Mouse (Mus musculus) neural tube, embryonic 12.5 days (tissue): ENCODE measurements at regions not wholly inside any gene's neighbourhood (a gene's known extent, or its start where the extent isn't known, plus 50 kb on each side); places are given as distances from the start of the nearest gene placed in this dataset.
A peak's percentile ranks its signal among the peaks of the same experiment; 100 is the strongest.

ENCODE experiments used
- ATAC-seq: fragments of 200-750 bp; cut with Nextera tagmentation; 2 replicates; pipeline ENCODE4 v1.8.0; 2017; ENCODE audit warnings: low read depth, mild to moderate bottlenecking, moderate TSS enrichment, moderate library complexity; ENCODE audit not compliant: low FRiP score
- H3K27ac ChIP-seq: fragments of 300-500 bp; sonication (generic); 2 replicates; pipeline ENCODE4 v1.5.1; 2016
- H3K27me3 ChIP-seq: fragments of 300-500 bp; sonication (generic); replicated peaks from 2 replicates; pipeline ENCODE4 v1.6.1; 2016; ENCODE audit warnings: mild to moderate bottlenecking
- H3K36me3 ChIP-seq: fragments of 300-500 bp; sonication (generic); 2 replicates; pipeline ENCODE4 v1.6.1; 2016; ENCODE audit warnings: mild to moderate bottlenecking
- H3K4me1 ChIP-seq: fragments of 300-500 bp; sonication (generic); 2 replicates; pipeline ENCODE4 v1.6.1; 2016
- H3K4me2 ChIP-seq: fragments of 300-500 bp; sonication (generic); replicated peaks from 2 replicates; pipeline ENCODE4 v1.6.1; 2016; ENCODE audit warnings: mild to moderate bottlenecking
- H3K4me3 ChIP-seq: fragments of 300-500 bp; sonication (generic); 2 replicates; pipeline ENCODE4 v1.5.1; 2016
- H3K9ac ChIP-seq: fragments of 300-500 bp; sonication (generic); 2 replicates; pipeline ENCODE4 v1.6.1; 2016; ENCODE audit warnings: mild to moderate bottlenecking
- H3K9me3 ChIP-seq: fragments of 300-500 bp; sonication (generic); 2 replicates; pipeline ENCODE4 v1.6.1; 2016; ENCODE audit warnings: mild to moderate bottlenecking
- WGBS: fragments of 180-500 bp; shearing (Covaris S2); methylation state at CpG from one replicate; pipeline ENCODE4 v1.1.7; 2016; 5-methylcytosine and 5-hydroxymethylcytosine counted together

DNA sequence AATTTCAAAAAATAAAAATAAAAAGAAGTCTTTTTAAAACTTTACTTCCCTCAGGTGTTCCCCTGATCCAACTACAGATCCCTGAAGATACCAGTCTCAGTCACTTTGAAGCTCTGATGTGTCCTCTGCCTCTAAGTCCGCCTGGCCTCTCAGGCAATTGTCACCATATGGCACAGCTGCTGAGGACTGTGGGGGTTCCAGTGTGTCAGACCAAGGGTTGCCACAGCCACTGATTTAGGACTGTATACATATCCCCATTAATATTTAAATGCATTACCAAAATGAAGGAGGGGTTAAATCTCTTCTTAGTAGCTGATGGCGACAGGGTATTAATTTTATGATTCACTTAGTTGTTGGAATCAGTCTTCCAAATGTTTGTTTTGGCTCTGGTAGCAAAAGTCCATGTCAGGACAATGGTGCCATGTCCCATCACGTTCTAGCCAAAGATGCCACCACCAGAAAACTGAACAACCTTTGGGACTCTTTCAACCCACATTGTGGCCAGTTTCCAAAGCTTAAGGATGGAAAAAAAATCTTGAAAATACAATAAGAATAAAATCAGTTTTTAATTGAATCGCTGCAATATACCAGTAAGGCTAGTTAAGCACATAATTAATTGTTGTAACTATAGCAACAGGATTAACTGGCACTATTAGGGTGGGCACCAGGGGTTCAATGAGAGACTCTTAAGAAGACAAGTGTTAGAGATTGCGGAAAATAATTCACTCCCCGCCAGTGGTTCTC is 62.5 kb downstream of the Arrdc4 start:
- Histone ChIP-seq H3K9me3 (no peaks in the 10 kb centered on the region), H3K36me3 (no peaks in the 10 kb centered on the region), H3K27me3 (no peaks in the 10 kb centered on the region), H3K4me1 (no peaks in the 10 kb centered on the region), H3K4me3 (no peak overlapping the region), H3K27ac (no peak overlapping the region), H3K4me2 (no peak overlapping the region), H3K9ac (no peak overlapping the region)
- WGBS = 63% methylated on average over 6 of the region's 6 CpGs
- ATAC-seq = 0 out of 2 replicates have a peak, but pooled peaks have one; percentile 61

DNA sequence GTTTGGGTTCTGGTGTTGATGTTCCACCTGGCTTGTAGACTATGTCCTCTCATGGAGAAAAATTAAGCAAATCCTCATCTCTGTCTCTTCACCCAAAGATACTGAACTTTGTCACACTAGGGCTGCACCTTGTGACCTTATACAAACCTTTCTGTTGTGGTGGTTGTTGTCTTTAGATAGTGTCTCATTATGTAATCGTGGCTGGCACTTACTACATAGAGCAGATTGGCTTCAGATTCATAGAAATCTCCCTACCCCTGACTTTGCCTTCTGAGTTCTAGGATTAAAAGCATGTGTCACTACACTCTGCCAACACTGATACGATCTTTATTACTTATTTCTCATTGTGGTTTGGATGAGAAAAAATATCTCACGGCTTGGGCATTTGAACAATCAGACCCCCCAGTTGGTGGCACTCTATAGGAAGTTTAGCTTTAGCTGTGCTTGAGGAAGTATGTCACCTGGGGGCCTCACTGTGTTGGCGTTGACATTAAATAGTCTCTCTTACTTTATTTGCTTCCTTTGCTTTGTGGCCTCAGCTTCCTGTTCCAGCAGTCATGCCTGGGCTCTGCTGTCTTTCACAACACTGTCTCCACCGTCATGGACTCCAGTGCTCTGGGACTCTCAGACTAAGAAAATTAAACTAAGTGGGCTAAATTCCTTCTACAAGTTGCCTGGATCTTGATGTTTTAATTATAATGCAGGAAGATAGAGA is 66.0 kb downstream of the Arrdc4 start:
- ATAC-seq = no peak
- Histone ChIP-seq H3K27me3 (no peaks in the 10 kb centered on the region), H3K4me1 (no peaks in the 10 kb centered on the region), H3K4me3 (no peak overlapping the region), H3K9ac (no peak overlapping the region), H3K4me2 (no peak overlapping the region), H3K36me3 (no peaks in the 10 kb centered on the region), H3K9me3 (no peaks in the 10 kb centered on the region), H3K27ac (no peak overlapping the region)
- WGBS = 81% methylated on average over 5 of the region's 5 CpGs

GRCm38 (mm10) chr7:68682318-68682728 is 66.7 kb downstream of the Arrdc4 start:
- Histone ChIP-seq H3K36me3 (no peaks in the 10 kb centered on the region), H3K4me3 (no peak overlapping the region), H3K27me3 (no peaks in the 10 kb centered on the region), H3K9ac (no peak overlapping the region), H3K4me2 (no peak overlapping the region), H3K4me1 (no peaks in the 10 kb centered on the region), H3K27ac (no peak overlapping the region), H3K9me3 (no peaks in the 10 kb centered on the region)
- WGBS = 78% methylated on average over 6 of the region's 6 CpGs
- no peak for ATAC-seq

DNA sequence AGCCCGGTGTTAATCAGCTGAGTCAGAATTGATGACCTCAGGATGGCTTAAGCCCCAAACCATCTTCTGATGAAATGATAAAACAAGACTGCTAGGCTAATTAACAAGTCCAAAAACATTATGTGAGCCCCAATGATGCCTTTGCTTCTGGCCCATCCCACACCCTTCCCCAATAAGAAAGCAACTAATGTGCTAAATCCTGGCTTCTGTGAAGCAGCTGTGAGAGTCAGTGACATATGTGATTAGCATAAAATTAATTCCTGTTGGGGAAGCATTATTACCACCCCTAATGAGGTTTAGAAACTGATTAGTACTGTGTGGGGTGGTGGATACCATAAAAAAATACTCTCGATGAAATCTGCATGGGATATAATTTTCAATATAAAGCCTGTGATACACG is 69.3 kb downstream of the Arrdc4 start:
- Histone ChIP-seq H3K27me3 (no peaks in the 10 kb centered on the region), H3K36me3 (no peaks in the 10 kb centered on the region), H3K4me1 (no peaks in the 10 kb centered on the region), H3K27ac (no peak overlapping the region), H3K9ac (no peak overlapping the region), H3K4me2 (no peak overlapping the region), H3K4me3 (no peak overlapping the region), H3K9me3 (no peaks in the 10 kb centered on the region)
- WGBS = 77% methylated on average over 3 of the region's 3 CpGs
- peak; percentile 17; the same call in 1 of the 2 replicates for ATAC-seq

DNA sequence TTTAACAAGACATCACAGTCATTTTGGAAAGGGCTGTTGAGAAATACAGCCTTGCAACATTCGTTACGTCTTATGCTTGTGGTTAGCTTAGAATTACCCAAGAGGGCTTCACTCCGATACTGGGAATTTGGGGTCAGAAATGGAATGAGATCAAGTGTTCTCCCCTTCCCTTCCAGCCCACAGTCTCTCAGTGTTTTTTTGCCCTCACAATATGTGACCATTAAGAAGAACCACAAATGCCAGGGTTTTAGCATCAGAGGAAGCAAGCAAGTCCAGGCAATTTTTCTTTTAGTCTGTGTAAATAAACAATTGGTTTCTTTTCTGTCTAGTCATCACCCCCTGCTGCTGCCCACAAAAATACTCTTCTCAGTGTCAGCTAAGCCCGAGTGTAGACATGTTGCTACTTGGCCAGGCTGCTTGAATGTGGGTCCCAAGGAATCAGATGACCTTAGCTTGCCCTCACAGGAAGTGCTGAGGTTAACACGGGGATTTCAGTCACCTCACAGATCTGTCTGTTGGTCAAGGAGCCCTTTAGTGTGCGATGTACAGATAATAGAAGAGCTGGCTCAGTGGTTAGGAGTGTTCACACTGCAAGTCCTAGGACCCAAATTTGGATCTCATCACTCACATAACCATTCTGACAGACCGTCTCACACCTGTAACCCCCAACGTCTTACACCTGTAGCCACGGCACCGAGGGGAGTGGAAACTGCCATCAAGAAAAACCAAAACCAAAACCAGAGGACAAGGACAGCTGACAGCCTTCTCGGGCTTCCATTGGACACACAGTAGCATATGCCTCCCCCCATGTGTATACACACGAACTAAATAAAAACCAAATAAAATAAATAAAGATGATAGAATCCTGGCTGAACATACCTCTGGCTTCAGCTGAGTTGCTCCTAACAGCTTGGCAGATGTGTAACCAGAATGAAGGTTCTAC is 81.0 kb downstream of the Arrdc4 start:
- no peak for ATAC-seq
- Histone ChIP-seq H3K36me3 (no peaks in the 10 kb centered on the region), H3K4me1 (no peaks in the 10 kb centered on the region), H3K27ac (no peak overlapping the region), H3K4me2 (no peak overlapping the region), H3K27me3 (no peaks in the 10 kb centered on the region), H3K4me3 (no peak overlapping the region), H3K9me3 (0 out of 2 replicates have a peak, but pooled peaks cover 2% of the 10 kb centered on the region), H3K9ac (no peak overlapping the region)
- 76% methylated on average over 12 of the region's 12 CpGs for WGBS

DNA sequence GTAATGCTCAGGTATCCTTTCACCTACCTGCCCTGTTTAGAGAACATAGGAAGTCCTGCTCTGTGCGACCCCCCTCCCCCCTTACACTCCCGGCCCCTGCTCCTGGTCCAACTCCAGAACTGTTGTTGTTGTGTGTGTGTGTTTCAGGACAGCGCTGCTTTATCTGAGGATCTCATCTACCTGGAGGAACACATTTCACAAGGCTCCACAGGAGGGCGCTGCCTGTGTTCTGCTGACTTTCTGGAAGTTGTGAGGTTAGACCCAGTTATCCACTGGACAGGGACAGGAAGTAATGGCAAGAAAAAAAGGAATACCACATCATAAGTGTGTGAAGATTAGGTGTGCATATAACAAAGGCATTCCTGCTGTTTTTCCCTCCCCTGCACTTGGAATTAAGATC is 81.8 kb downstream of the Arrdc4 start:
- H3K27ac ChIP-seq = no peak overlapping the region
- no peak overlapping the region for H3K4me2 ChIP-seq
- no peaks in the 10 kb centered on the region for H3K27me3 ChIP-seq
- no peak overlapping the region for H3K9ac ChIP-seq
- no peaks in the 10 kb centered on the region for H3K36me3 ChIP-seq
- no peak for ATAC-seq
- WGBS = 58% methylated on average over 4 of the region's 4 CpGs
- no peaks in the 10 kb centered on the region for H3K9me3 ChIP-seq
- no peak overlapping the region for H3K4me3 ChIP-seq
- no peaks in the 10 kb centered on the region for H3K4me1 ChIP-seq

DNA sequence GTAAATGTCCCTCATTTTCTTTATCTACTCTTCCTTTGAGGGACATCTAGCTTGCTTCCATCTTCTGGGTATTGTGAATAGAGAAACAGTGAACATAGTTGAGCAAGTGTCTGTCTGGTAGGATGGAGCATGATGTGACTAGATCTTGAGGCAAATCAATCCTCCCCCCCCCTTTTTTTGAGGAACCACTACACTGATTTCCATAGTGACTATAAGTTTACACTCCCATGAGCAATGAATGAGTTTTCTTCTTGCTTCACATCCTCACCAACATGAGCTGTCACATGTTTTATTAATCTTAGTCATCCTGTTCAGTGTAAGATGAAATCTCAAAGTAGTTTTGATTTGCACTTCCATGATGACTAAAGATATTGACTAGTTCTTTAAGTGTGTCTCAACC is 92.7 kb downstream of the Arrdc4 start:
- H3K4me1 ChIP-seq = no peaks in the 10 kb centered on the region
- no peak overlapping the region for H3K4me2 ChIP-seq
- no peaks in the 10 kb centered on the region for H3K36me3 ChIP-seq
- H3K27me3 ChIP-seq = no peaks in the 10 kb centered on the region
- 0 out of 2 replicates have a peak, but pooled peaks cover 3% of the 10 kb centered on the region for H3K9me3 ChIP-seq
- H3K27ac ChIP-seq = no peak overlapping the region
- H3K4me3 ChIP-seq = no peak overlapping the region
- ATAC-seq = no peak
- no peak overlapping the region for H3K9ac ChIP-seq

DNA sequence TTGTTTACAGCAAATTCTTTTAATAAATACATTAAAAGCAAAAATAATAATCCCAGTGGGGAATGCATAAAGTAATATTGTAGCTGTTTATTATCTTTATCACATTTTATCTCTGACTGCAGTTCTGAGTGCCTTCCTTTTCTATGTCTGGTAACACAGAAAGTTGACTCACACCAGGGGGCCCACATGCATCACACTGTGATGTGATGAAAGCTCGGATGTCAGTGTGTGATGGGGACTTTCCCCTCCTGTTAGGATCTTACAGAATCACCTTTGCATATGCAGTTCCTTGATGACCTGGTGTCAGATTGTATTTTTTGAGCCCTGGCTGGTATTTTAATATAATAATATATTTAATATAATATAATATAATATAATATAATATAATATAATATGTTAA is 95.5 kb downstream of the Arrdc4 start:
- H3K4me1 ChIP-seq = no peaks in the 10 kb centered on the region
- no peak overlapping the region for H3K27ac ChIP-seq
- no peaks in the 10 kb centered on the region for H3K36me3 ChIP-seq
- H3K9ac ChIP-seq = no peak overlapping the region
- H3K4me3 ChIP-seq = no peak overlapping the region
- H3K27me3 ChIP-seq = no peaks in the 10 kb centered on the region
- 63% methylated on average over 1 of the region's 1 CpGs for WGBS
- no peak for ATAC-seq
- 0 out of 2 replicates have a peak, but pooled peaks cover 3% of the 10 kb centered on the region for H3K9me3 ChIP-seq
- no peak overlapping the region for H3K4me2 ChIP-seq

DNA sequence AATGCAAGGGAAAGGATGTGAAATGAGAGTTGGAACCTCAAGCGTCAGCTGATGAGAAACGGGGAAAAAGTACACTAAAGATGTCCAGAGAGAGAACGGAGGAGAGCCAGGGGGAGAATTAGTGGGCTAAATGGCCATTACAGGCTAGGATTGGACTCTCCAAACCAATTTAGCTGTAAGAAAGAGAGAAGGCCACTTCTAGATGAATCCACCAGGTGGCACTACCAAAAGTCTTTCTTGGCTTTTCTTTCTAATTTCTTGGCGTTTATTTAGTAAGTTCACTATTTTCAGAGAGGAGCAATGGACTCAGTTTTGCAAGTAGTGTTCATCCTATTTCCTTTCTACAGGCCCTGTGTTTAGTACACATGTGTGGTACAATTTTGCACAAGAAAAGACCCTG is 97.6 kb downstream of the Arrdc4 start:
- Histone ChIP-seq H3K36me3 (no peaks in the 10 kb centered on the region), H3K27ac (no peak overlapping the region), H3K27me3 (no peaks in the 10 kb centered on the region), H3K4me2 (no peak overlapping the region), H3K4me1 (no peaks in the 10 kb centered on the region), H3K4me3 (no peak overlapping the region), H3K9ac (no peak overlapping the region), H3K9me3 (0 out of 2 replicates have a peak, but pooled peaks cover 3% of the 10 kb centered on the region)
- ATAC-seq = no peak
- 71% methylated on average over 4 of the region's 4 CpGs for WGBS

DNA sequence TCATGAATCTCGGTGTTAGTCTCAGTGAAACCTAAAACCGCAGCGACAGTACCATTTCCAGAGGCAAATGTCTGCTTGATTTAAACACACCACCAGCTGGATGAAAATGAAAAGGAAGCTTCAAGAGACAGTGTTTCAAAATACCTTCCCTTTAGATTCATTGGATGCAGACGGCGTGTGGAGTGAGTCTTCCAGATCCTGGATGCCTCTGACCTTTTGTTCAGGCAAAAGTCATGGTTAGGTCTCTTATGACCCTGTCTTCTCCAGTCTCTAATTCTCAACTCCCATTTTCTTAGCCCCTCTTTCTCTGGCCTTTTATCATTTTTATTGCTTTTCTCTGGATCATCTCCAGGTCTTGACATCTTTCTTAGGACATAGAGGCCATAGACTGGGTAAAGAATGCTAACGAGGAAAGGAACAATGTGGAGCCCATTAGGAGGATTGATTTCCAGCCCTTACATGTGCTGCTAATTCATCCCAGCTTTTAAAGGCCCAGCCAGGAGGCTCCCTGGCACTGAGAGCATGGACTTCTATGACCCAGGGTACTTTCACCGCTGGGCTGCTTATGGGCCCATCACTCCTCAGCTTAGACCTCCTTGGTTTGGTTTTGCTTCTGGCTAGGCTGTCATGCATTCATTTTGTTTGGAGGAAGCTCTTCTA is 111.4 kb downstream of the Arrdc4 start:
- no peak overlapping the region for H3K4me3 ChIP-seq
- no peaks in the 10 kb centered on the region for H3K9me3 ChIP-seq
- no peak overlapping the region for H3K4me2 ChIP-seq
- H3K27ac ChIP-seq = no peak overlapping the region
- no peaks in the 10 kb centered on the region for H3K4me1 ChIP-seq
- H3K36me3 ChIP-seq = no peaks in the 10 kb centered on the region
- no peak for ATAC-seq
- no peak overlapping the region for H3K9ac ChIP-seq
- WGBS = 77% methylated on average over 7 of the region's 7 CpGs
- no peaks in the 10 kb centered on the region for H3K27me3 ChIP-seq

GRCm38 (mm10) chr7:68621080-68621479 is 128.0 kb downstream of the Arrdc4 start:
- no peaks in the 10 kb centered on the region for H3K36me3 ChIP-seq
- no peak overlapping the region for H3K4me2 ChIP-seq
- no peak overlapping the region for H3K4me3 ChIP-seq
- H3K4me1 ChIP-seq = no peaks in the 10 kb centered on the region
- no peaks in the 10 kb centered on the region for H3K9me3 ChIP-seq
- no peak overlapping the region for H3K27ac ChIP-seq
- H3K27me3 ChIP-seq = no peaks in the 10 kb centered on the region
- no peak overlapping the region for H3K9ac ChIP-seq
- WGBS = 88% methylated on average over 3 of the region's 3 CpGs
- ATAC-seq = no peak

GRCm38 (mm10) chr7:68610499-68610898 is 138.5 kb downstream of the Arrdc4 start:
- Histone ChIP-seq H3K36me3 (no peaks in the 10 kb centered on the region), H3K4me1 (no peaks in the 10 kb centered on the region), H3K9ac (no peak overlapping the region), H3K9me3 (no peaks in the 10 kb centered on the region), H3K27me3 (no peaks in the 10 kb centered on the region), H3K4me3 (no peak overlapping the region), H3K4me2 (no peak overlapping the region), H3K27ac (no peak overlapping the region)
- no peak for ATAC-seq
- WGBS = 96% methylated on average over 4 of the region's 4 CpGs
